Mouse (Mus musculus) mesoderm, embryonic 11.5 days (tissue): ENCODE results near the gene Slc6a12.

Source experiments
- DNase-seq: peaks from one replicate; pipeline ENCODE4 v3.0.0-alpha.2; 2012; ENCODE audit warnings: low read depth, low spot score

The Slc6a12 gene

DNA sequence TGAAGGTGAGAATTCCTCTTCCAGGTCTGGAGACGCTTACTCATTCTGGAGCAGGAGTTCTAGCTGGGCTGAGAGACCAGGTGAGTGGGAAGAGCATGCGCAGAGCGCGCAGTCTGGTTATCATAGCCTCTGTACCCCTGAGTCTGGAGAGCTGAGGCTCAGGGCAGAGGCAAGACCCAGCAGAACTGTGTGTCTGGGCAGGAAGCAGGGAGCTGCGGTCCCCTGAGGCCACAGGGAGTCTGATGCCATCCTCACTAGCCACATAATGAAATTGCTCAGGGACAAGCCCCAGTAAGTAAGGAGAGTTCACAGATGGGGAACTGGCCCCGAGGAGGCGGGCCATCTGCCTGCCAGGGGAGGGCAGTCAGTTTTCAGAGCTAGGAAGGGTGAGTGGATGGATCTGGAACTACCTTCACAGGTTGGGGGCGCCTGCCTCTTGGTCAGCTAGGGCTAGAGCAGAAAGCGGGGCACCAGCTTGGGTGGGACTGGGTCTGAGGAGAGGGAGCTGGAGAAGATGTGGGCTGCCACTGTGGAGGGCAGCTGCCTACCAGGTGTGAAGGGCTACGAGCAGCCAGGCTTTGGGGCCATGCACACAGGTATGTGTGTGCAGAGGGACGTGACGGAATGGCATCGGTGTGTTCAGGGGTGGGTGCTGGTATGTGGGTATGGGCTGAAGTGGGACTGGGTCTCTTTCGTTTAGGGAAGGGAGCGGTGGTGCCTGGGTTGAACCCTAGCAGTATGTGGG lies at the start of gene Slc6a12:
Gene Slc6a12 (plus strand): TSS at position 51 of the 745 bp plus-strand sequence.
- DNase-seq = no peak

DNA sequence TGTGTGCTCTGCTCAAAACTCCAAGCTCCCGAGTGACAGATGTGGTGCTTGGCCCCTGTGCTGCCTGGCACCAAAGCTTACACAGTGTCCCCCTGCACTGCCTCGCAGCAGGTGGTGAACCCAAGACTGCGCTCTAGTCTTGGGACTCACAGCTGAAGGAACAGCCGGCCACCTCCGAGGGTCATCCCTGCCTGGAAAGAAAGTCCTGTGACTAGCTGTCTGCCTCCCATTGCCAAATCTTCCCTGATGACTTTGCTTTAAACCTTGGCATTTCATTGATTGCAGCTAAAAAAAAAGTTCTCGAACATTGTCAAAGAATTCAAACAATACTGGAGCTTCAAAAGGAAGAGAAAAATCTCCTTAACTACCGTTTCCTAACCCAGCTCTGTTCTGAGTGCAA lies 43.6 kb upstream of the Slc6a12 start:
- DNase-seq = no peak

DNA sequence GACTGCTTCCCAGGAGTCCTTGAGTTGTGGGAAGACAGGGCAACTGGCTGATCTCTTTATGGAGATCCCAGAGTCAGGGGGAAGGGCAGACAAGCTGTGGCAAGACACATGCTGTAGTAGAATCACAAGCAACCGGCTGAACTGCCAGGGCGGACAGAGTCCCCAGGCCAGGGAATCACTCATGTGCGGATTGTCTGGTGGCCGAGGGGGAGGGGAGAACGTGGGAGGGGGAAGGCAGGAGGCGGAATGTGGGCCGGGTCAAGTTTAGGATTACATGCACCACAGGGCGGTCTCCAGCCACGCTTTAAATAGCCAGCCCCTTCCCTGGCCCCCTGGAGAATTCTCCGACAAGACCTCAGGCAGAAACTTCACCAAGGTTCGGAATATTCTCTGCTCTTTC lies 42.9 kb upstream of the Slc6a12 start, which contains the start of gene Slc6a13:
Gene Slc6a13 (plus strand): TSS at position 274 of the 400 bp plus-strand sequence.
- peak; percentile 82 for DNase-seq

DNA sequence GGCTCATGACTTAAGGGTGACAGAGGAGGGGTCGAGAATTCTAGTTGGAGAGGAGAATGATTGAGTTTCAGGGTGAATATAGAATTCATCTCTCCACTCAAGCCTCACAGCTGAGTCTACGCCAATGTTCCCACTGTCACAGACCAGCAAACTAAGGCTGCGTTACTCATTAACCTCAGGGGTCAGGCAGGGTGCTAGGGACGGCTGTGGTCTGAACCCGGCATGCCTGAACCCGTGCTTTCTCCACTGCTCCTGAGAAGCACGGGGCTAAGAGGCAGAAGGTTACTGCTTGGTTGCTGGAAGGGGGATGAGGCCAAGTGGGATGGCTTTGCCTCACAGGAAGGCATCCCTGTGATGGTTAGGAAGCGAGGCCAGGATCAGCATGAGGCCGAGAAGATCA lies 42.4 kb upstream of the Slc6a12 start:
- no peak for DNase-seq

DNA sequence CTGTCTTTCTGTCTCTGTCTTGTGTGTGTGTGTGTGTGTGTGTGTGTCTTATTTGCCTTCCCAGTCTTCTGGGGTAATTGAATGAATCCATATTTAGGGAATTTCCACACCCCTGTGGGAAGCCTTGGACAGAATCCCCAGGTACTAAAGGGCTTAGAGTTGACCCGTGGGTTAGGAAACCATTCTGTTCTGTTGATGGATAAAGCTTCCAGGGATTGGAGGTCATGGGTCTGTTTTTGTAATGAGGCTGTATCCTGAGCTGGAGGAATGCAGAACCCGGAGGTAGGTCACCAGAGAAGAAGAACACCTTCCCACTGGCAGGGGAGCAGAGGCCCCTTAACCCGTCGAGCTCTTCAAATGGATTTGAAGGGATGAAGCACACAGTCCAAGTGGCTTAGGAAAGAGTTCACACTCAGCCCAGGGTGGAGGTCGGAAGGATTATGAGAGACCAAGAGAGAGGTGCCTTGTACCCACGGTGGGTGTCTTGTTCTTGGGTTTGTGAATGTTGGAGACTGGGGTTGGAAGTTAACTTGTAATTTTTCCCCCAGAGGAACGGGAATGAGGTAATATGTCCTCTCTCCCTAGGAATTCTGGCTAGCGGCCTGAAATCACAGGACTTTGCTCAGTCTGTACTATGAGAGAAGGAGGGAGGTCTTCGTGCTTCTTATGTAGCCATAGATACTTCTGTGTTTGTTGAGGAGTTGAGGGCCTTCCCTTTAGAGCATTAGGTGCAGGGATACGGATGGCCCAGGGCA lies 39.2 kb upstream of the Slc6a12 start:
- DNase-seq = no peak

DNA sequence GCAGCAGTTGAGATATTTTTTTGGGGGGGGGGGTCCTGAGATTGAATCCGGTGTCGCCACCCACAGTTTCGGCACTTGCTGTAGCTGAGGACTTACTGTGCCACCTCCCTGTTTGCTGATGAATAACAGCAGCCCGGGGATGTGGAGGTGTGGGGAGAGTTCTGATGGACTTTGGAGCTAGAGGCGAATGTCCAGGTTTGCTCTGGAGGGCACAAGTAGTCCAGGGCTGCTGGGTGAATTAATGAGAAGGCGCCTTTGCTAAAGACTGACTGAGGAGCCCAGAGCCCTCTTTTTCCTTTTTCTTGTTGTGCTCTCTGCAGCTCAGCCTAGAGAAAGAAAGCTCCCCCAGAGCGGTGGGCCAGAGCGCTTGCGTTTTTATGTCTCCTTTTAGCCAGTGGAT lies 38.2 kb upstream of the Slc6a12 start:
- no peak for DNase-seq

DNA sequence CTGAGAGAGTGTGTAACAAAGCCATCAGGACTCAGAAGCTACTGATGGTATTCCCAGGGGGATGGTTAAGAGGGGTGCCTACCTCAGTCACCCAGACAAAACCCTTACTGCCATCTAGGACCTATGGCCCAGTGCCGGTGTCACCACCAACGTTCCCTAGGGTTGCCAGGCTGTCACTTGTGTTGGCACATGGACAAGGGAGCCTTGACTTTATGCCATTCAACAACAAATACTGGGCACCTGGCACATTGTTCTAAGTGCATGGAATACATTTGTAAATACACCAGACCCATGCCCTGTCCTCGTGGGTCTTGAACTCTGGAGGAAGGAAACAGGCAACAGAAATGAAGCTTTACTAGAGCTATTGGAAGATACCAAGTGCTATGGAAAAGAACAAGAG lies 37.3 kb upstream of the Slc6a12 start:
- no peak for DNase-seq

DNA sequence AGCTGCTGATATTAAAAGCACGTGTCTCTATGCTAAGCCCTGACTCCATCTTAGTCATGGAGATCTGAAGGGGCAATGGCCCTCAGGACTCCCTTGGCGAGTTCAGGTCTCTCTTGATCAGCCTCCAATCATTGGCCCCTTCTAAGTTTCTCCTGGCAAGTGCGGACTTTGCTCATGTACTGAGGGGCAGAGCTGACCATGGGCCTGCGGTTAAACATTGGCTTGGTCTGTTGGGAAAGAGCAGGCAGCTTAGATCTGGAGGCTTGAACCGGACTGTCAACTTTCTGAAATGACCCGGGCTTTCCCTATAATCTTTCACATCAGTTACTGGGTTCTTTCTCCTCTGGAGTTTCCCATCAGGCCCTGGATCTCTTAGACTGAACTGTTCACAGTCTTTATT lies 31.9 kb upstream of the Slc6a12 start:
- DNase-seq = no peak

DNA sequence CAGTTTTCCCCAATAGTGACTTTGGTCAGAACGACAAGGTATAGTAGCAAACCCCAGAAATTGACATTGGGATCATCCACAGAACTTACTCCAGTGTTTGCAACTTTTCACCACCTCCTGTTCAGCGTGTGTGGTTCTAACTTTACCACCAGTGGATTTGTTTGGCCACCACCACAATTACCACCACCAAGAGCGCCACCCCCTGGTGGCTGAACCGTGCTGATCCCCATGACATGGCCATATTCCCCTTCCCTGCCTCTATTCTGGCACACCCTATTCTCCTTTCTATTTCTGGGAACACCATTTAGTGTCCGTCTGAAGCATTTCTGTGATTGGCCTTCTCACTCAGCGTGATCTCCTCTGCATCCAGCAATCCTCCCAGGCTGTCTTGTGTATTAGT lies 23.8 kb upstream of the Slc6a12 start:
- no peak for DNase-seq

DNA sequence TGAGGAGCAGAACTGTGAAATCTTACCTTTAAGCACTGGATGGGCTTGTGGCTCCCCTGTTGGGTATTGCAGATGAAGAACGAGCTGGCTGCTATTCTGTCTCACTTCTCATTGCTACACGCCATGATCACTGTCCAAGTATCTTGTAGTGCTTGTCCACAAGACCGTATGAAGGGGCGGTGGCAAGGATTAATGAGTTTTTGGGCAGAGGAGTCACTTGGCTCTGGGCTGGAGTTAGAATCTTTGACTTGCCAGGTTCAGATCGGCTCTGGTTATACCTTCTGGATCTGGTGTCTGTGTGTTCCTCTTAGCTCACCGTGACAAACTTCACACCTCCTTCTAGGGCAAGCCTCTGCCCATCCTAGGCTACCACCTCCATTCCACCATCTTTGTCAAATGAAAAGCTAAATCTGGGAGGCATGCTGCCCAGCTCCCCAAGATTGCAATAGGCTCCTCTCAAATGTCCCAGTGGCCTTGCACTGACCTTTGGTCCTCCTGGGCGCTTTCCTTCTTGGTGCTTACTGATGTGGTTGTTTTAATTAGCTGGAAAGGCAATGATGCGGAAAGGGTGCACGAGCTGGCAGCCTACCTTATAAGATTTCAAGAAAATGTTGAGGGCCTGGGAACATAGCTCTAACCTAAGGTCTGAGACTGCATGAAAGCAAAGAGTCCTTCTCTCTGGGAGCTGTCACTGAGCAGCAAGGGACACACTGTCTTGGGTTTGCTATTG lies 20.3 kb upstream of the Slc6a12 start:
- no peak for DNase-seq

DNA sequence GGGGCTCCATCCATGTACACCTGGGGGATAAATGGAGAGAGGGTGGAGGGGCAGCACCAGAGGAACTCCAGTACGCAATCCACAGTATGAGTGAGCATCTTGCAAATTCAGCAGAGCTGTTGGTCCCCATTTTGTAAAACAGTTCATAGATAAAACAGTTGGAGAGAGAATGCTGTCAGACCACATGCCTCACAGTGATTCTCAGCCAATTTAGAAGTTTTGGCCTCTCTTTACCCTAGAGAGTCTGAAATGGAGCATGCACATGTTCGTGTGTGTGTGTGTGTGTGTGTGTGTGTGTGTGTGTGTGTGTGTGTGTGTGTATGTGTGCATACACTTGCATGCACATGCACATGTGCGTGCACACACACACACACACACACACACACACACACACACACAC lies 17.6 kb upstream of the Slc6a12 start:
- no peak for DNase-seq

DNA sequence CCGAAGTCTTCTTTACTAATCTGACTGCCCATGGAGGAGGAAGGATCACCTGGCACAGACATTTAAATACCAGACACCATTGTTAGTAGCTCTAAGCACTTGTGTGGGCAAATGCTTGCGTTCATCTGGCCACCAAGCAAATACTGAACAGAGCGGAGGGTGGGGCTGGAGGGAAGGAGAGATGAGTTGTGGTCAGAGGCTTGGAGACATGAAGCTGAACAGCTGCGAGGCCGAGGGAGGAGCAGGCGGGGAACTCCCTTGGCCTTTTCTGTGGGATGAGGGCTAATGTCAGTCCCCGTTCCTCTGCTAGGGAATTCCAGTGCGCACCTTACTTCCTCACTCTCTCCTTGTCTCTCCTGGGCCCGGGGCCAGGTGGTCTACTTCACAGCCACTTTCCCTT lies 17.1 kb upstream of the Slc6a12 start:
- DNase-seq = no peak

DNA sequence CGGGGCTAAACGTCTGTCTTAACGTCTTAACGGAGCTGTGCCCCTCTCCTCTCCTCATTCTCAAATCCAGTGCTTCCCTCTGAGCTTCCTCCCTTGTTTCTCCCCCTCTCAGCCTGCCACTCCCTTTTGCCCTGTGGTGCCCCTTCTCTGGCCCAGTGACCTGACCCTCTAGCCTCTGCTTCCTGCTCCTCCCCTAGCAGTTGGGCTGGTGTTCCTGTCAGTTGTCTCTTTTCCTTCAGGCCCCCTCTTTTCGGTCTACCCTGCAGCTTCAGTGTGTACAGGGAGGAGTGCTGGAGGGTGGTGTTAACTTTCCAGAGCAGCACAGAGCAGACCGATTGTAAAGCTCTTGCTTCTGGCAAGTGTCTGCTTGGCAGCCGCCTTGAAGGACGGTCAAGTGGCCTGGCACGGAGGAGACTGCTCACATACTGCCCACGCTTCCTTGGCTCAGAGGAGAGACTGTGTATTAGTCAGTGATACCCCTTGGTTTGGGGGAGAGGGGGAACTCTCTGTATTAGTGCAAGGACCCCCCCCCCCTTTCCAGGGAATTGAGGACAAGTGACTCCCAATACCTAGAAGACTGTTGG lies 16.3 kb upstream of the Slc6a12 start:
- no peak for DNase-seq

DNA sequence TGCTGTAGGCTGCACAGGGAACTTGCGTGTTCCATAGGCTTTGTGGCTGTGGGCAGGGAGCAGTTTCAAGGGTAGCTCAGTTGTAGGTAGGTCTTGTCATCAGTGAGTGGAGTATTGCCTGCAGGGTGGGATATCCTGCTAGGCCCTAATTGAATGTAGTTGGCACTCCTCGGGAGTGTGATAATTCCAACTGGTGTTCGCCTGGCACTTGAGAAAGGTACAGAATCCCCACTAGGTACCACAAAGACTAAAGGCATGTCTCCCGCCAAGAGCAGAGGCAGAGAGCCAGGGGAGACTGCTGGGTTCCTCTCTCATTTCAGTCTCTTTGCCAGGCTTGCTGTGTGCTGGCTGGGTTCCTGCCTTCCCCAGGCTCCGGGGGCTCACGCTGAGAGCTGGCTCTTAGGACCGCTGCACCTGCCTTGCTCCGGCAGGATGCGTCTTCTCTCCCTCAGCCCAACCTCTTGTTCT lies 14.4 kb upstream of the Slc6a12 start:
- DNase-seq = no peak

DNA sequence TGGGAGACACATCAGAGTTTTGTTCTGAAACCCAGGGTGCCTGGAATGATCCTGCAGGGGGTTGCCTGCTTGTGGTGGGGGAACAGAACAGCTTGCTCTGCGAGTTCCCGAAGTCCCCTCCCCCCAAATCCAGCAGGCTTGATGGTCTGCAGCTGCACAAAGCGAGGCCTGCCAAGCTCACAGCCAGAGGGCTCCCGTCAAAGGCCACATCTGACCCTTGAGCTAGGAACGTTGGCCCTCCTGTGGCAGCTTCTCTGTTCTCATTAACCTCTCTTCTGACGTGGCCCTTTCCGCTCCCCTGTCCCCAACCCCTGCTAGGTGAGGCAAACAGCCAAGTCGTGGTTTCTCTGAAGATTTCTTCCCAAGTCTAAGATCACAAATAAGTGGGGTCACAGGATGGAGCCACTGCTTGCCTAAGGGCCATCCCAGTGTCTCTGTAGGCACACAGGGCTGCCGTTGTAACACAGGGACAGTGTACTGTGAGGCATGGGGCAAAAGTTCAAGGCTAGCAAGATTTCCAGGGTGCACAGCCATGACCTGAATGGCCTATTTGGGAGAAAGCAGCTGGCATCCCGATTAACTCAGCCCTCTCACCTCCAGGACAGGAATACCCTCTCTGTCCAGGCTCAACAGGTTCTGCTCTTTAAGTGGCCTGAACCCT lies 12.9 kb upstream of the Slc6a12 start:
- DNase-seq = peak; percentile 50

DNA sequence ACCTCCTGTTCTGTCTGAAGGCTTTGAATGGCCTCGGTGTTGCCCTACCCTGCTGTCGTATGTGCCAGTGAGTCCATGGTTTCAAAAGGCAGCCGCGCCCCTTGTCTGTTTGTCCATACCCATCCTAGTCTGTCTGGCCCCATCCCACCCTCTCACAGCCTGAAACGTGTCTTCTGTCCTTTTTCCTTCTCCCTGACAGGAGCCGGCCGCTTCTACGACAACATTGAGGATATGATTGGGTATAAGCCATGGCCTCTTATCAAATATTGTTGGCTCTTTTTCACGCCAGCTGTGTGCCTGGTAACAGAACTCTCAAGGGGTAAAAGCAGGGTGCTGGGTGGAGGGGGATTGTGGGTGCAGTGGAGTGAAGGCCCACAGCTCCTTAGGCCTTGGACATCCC lies 7.0 kb upstream of the Slc6a12 start:
- no peak for DNase-seq

DNA sequence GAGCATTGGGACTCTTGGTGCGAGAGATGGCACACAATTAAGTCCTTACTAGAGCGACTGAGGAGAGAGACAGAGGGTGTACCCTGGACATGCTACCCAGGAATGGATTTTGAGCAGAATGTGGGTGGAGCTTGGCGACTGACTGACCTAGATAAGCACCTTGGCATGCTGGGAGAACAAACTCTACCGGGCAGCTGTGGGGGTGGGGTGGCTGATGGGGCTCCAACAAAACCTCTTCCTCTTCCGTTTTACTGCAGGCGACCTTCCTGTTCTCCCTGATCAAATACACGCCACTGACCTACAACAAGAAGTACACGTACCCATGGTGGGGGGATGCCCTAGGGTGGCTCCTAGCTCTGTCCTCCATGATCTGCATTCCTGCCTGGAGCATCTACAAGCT lies 6.3 kb upstream of the Slc6a12 start:
- no peak for DNase-seq

DNA sequence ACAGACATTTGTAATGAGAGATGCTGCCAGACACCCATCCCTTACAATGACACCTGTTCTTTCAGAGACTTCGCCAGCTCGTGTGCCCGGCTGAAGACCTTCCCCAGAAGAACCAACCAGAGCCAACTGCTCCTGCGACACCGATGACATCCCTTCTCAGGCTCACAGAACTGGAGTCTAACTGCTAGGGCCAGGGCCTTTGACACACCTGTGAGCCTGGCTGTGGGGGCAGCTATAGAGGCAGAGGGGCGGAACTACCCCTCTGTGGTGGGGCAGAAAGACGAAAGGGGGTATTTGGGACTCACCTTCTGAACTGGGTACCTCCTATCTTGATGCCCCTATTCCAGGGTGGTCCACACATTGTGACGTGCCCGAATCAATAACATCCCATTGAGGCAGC lies 5.6 kb upstream of the Slc6a12 start:
- DNase-seq = no peak

DNA sequence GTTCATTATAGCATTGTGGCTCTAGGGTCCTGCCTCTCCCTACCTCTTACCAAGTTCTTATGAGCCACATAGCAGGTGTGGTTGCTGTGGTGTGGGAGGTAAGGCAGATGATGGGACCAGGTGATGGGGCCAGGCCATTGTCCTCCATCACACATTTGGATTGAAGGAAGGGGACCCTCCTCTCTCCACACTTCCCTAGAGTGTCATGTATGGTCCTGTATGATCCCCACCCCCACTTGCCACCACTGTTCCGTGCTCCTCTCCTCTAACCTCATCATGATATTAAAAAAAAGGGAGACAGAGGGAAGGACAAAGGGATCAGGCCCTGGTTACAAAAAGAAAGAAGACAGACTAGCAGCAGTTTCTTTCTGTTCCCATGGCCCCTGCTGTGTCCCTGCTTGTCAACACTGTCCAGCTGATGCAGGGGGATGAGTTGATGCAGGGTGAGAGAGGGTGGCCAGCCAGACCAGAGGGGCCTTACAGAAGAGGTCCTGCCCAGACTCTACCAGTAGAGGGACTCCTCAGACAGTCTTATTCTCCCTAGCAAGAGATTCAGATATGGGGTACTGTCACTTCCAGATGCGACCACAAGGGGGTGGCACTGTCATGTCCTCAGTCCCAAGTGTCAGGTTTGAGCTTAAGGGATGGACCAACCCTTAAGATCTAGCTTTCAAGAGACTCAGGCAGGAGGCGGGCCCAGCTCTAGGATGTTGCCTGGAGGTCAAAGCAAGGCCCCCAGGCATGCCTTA lies 4.9 kb upstream of the Slc6a12 start:
- peak; percentile 93 for DNase-seq

DNA sequence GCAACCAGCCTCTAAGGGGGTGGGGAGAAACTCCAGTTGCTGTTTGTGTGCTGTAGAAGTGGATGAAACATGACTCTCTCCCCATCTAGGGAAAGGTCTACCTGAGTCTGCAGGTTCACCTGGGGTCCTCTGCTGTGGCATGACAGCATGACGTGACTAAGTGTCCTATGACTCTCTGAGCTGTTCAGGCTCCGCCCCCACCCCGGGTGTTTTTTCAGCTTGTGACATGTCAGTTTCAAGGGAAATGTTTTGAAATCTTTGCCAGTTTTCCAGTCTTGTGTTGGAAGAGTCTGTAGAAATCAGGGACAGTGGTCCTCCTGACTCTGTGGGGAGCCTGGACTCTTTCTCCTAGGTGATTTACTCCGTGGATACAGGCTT lies 4.4 kb upstream of the Slc6a12 start:
- DNase-seq = no peak

DNA sequence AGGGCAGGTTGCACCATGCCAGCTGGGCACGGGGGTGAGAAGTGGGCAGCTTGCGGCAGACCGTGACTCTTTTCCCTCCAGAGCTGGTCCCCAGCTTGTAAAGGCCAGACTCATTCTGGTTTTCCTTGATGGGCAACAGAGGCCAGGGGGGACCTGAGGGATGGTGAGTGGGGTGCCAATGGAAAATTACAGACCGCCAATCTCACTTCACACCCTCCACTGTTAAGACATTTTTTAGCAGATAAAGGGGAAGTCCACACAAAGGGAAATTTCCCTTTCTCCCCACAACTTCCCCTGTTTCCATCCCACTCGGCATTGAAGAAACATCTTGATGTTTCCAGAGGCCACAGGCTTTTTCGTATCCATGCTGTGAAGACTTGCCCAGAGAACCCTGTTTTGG lies 1.2 kb upstream of the Slc6a12 start:
- DNase-seq = no peak
